Mouse (Mus musculus) gastrocnemius, adult 18-20 months (tissue): ENCODE data around the gene Loxl4. TPM values are rescaled to one million over a fixed set of nuclear protein-coding genes. Genes with fewer than 3 reads are reported as not detected.

Experiments
- DNase-seq: peaks from one replicate; pipeline ENCODE4 v3.0.0; 2021; ENCODE audit warnings: low spot score
- total RNA-seq, 2 experiments: library from RNA; stranded (reverse); gene quantifications; 2 replicates each; pipeline ENCODE4 v1.2.3; 2021

Gene Loxl4
- total RNA-seq, 2 experiments from 2014 or later: 0.64 to 1.5 TPM

DNA sequence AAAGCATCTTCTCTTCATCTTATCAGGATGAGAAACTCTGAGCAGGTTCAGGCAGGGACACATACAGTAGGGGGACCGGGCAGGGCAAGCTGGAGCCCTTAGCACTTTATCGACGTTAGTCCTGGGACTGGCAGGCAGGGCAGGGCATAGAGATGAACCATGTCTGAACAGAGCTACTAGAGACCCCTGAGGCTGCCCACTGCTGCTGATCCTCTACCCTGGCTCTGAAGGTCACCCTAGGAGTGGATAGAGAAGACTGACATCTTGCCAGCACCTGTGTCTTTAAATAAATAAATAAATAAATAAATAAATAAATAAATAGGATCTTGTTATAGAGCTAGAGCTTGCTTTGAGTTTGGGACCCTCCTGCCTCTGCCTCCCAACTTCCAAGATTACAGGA is 2.9 kb downstream of the Loxl4 start:
- DNase-seq: no peak

DNA sequence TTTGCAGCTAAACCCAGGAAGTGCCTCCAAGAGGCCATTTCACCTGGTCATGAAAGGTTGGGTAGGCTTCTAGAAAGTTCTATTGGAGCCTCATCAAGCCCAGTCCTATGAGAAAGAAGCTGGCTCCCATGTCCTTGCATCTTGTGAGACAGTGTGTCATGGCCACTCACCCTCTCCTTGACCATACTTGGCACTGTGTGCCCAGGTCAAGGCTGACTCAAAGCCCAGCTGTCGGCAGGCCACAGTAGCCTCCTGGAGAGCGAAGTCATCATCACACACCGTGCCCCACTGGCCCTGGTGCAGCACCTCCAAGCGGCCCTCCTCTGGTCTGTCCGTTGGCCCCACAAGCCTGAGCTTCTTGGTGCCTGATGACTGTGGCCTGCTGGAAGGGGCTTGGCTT is 4.5 kb downstream of the Loxl4 start:
- DNase-seq: no peak

DNA sequence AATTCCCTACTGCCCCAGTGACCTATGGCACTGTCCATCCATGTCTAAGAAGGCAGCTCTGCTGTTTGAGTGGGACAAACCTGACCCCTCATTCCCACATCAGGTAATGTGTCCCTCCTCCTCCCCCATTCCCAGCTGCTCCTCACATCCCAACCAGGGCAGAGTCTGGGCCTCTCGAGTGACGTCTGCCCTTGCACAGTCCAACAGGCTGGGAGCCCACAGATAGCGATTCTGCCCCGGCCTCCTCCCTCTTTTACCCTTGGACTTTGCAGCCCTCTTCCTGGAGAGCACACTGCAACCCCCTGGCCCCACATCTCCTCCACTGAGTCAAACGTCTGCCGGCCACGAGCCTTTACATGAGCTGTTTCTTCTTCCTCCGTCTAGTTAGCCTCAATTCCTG is 10.0 kb downstream of the Loxl4 start:
- DNase-seq: no peak

DNA sequence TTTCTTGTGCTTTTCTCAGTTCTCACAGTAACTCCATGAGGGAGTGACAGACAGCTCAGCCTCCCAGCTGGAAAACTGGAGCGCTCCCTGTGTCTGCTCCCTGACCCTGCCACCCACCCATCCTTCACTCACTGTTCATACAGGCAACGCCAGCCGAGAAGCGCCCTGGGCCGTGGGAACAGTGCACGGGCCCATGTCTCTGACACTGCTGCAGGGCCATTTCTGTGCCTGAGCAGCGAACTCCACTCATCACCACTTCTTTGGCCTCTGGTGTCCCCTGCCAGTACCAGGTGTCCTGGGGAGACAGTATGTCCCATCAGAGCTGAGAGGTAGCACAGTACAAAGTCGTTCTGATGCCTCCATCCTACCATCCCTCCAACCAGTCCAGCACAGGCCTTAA is 10.6 kb downstream of the Loxl4 start:
- DNase-seq: no peak

DNA sequence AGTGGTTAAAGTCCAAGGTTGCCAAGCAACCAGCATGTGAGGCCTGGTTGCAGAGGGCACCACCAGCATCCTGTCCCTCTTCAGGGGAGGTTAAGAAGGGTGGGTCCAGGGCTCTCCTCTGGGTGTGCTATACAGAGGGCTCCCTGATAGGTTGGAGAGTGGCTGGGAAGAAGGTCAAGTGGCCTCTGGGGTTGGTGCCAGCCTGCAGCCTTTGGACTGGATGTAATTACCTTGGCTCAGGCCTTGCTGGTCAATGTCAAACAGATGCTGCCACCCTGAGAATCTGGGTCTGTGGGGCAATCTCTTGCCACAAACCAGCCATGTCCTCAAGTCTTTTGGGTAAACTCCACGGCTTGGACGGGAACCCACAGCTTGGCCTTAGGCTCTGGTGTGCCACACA is 11.2 kb downstream of the Loxl4 start:
- DNase-seq: peak; percentile 36

DNA sequence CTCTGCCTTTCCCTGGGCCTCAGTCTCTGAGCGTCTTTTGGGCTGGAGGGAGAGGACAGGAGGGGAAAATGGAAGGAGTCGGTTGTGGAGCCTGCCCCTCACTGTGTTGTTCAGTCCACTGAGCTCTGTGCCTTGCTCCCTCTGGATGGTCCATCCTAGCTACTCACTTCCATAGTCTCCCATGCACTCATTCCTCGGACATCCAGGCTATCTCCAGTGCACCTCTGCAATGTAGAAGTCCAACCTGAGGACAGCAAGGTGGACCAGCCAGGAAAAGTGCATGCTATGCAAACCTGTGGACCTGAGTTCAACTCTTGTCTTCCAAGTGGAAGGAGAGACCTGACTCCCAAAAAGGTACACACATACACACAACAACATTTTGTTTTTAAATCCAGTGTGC is 12.0 kb downstream of the Loxl4 start:
- DNase-seq: no peak

DNA sequence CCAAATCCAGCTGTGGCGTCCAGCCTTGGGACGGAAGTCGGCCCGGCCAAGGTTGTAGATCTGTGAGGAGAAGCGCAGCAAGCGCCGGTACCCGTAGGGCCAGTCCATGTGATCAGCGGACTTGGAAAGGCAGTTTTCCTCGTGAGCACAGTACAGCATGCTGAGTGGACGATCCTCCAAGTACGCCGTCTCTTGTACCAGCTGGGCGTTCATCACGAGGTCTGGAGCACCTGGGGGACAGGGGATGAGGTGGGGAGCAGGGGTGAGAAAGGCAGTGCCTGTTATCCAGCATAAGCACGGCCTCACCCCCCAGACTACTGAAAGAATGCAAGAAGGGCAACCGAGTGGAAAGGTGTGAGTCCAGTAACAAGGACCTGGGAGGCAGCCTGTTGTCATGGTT is 12.7 kb downstream of the Loxl4 start:
- DNase-seq: no peak

DNA sequence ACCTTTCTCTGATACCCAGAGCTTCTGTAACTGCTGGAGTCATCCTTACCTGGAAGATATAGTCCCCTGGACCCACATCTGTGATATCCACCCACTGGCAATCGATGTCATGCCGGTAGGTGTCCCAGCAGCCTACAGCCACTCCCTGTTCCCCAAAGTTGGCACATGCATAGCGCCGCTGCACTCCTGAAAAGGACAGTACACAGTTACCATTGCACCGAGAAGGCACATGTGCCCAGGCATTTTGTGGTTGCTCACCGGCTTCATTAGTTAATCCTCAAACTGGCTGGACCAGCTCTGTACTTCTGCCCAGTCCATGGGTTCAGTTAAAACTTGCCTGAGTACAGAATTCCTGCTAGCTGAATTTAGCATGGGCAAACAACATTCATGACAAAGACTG is 14.7 kb downstream of the Loxl4 start:
- DNase-seq: no peak

DNA sequence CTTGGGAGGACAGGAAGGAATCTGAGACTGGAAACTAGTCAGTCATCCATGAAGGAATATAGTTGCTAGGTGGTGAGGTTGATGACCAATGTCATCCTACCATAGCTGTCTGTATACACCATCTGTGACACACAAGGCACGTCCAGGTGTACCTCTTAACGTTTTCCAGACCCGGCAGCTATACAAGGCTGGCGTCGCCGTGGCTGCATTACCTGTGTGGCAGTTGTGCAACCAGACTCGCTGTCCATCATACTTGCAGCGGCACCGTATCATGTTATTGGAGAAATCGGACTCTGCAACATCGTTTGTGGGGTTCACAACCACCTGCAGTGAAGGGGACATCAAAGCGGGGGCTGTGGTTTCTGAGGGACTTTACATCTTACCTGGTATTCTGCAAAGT is 15.3 kb downstream of the Loxl4 start:
- DNase-seq: no peak

DNA sequence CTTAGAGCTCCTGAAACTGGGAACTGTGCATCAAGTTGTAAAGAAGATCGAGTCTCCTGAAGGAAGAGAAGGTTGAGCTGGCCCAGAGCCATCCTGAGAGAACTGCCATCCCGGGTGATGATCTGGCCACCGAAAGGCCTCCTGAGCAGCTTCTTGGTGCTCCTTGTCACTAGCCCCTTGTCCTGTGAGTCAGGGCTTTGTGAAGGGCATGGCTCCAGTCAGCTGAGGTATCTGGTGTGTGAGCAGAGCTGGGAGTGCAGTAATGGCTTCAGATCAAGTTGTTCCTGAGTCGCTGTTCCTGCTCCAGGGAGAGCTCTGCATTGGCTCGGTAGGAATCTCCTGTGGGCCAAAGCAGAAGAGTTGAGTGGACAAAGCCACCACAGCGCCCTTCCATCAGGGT is 17.5 kb downstream of the Loxl4 start:
- no peak for DNase-seq

DNA sequence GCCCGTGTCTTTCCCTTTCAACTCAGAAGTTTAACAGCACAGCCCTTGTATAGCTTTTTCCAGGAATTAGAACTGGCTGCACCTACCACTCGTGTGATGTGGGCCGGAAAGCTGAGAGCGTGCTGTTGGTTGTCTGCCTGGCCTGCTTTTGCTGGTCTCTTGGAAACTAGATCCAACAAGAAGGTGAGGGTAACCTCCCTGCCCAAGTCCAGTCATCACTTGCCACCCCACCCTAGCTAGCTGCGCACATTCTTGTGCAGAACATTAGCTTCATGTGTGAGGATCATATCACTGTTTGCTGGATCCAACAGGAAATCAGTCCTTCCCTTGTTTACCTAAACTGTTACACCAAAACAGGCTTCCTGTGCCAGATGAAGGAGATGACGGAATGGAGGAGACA is 19.2 kb downstream of the Loxl4 start:
- DNase-seq: peak; percentile 7

DNA sequence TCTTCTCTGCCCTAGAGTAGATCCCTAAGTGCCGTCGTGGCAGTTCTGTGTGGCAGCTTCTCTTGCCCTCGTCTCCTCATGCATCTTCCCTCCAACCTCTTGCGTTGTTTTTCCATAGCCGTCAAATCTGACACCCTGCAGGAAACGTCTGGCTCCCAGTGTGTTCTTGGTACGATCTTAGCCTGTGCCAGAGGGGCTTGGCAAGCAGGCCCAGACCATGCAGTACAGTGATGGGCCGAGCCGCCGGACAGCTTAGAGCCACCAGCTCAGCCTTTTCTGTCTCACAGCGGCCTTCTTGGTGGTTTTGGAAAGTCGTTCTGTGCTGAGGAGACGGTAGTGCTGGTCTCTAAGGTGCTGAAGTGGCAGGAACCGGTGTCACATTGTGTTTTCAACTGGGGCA is 21.1 kb downstream of the Loxl4 start:
- DNase-seq: no peak

DNA sequence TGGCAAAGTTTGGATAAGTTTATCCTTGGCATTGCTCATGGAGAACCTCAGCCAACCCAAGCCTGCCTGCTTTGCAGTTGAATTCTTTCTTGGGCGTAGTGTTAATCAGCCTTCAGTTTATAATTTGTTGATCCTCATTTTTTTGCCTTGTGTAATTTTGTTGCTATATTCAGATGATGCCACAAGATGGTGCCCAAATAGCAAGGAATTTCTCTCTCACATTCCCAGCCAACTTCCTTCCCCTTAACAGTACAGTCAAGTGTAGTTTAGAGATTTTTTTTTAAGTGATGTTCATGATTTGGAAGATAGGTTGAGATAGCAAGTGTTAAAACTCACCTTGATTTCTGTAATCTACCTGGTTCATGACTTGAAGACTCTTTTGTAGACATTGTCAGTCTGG is 23.4 kb downstream of the Loxl4 start:
- DNase-seq: no peak

DNA sequence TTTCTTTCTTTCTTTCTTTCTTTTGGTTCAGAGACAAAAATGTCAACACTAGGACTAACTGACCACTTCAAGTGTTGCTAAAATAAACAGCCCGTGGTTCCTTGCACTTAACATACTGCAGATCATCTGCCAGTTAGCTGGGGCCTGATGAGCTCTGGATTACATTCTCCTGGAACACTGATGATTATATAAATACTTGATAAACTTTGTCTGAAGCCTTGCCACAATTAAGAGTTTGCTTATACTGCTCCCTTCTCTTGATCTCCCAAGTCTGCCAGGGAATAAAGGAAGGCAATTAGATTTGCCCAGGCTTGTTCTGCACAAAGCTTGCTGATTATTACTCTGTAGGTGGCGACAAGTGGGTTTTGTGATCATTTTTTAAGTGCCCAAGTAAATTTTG is 24.9 kb downstream of the Loxl4 start:
- no peak for DNase-seq

DNA sequence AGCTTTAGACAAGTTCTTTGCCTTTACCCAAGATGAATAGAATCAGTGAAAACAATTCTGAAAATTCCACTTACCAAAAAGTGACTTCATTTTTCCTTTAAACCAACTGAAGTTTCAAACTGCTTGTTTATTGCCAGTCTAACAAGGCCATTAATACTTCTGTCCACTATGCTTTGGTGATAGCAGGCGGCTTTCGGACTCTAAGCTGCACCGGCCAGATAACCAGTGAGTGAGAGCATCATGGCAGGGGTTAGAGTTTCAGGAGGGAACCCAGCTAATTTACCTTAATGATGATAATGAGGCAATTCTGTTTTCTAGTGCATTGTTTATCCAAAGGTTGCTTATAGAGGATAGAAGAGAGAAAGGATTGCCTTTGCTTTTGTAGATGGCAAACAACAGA is 28.4 kb downstream of the Loxl4 start:
- DNase-seq: no peak

DNA sequence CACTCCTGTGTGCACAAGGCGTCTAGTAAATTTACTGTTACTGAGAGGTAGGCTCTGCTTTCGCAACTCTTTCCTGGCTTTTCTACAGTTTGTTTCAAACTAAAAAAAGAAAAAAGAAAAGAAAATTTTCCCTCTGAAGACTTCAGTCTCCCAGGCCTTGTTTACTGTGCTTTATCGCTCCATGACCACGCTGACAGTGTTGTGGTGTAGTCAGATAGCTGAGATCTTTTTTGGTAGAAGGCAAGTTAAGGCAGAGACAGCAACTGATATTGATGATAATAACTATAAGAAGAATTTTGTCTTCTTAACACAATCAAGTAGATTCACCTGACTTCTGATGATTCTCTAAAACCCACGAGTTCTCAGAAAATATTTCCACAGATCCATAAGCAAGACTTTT is 28.9 kb downstream of the Loxl4 start:
- no peak for DNase-seq

DNA sequence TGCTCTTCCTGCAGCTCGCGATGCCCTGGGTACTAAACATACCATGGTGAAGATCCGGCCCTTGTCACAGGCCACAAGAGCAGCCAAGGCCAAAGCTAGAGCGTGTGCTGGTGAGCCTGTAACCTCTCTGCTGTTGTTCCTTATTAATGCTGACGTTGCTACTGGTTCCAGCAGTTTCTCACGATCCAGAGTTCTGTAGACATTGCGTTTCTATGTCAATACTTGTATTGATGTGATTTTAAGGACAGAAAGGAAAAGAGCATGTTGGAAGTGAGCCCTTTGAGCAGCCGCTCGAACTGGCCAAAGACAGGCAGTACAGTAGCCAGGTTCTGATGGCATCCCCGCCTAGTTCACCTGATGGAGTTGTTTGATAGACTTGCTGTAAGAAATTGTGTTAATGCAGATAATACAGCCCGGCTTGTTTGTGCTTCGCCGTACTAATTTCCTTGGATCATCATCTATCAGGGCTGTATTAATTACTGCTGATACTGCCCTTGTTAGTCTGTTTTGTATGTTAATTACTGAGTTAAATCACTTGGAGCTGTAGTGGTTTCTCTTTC is 29.7 kb downstream of the Loxl4 start:
- DNase-seq: no peak

DNA sequence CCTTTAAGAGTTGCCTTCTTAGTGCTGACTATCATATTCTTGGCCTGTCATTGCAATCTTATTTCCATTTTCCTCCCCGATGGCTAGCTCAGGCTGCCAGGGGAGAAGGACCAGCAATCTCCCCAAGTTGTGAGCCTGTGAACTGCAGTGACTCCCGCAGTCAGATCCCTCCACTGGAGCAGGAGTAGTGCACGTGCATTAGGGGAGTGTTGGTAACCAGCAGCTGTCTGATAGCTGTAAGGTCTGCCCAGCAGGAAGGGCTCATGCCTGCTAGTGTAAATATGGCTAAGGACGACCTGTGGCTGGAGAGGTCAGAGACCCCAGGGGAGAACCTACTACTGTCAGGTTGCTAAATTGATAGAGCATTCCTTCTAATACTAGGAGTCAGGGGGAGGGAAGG is 31.9 kb downstream of the Loxl4 start:
- no peak for DNase-seq

DNA sequence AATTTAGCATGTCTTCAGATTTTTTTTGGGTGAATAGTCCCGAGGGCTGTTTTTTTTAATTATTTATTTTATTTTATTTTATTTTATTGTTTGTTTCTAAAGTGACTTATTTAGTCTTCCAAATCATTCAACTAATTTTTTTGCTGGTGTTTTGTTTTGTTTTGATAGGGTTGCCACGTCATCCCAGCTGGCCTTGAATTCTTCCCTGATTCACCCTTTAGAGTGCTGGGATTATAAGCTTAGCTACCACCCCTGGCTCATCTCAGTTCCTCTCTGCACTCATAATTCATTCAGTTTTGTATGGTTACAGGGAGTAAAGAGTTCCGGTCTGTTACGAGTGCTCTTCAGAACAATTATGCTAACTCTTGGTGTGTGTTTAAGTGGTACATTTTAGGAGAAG is 34.0 kb downstream of the Loxl4 start:
- no peak for DNase-seq

DNA sequence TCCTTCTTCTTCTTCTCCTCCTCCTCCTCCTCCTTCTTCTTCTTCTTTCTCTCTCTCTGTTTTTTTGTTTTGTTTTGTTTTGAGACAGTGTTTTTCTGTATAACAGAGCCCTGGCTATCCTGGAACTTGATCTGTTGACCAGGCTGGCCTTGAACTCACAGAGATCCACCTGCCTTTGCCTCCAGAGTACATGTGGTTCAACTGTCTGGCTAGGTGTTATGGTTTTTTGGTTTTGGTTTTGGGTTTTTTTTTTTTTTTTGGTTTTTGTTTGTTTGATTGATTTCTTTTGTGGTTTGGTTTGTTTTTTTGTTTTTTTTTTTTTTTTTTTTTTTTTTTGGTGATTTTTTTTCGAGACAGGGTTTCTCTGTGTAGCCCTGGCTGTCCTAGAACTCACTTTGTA is 35.8 kb downstream of the Loxl4 start:
- no peak for DNase-seq

DNA sequence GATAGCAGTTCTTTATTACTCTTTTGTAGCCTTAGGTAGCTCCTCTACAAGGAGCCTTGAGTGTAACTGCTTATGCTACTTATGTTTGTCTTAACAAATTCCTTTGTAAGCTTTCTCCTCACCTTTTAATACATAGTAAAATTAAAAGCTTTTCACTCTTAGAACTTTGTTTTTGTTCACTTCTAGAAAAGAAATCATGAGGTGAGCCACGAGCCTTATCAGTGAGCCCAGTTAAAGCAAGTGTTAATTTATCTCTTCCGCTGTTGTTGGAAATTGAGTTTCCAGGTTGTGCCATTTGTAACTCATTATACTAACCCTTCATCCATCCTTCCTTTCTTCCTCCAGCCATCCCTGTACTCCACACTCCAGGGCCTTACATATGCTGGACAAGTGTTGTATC is 37.3 kb downstream of the Loxl4 start:
- no peak for DNase-seq

DNA sequence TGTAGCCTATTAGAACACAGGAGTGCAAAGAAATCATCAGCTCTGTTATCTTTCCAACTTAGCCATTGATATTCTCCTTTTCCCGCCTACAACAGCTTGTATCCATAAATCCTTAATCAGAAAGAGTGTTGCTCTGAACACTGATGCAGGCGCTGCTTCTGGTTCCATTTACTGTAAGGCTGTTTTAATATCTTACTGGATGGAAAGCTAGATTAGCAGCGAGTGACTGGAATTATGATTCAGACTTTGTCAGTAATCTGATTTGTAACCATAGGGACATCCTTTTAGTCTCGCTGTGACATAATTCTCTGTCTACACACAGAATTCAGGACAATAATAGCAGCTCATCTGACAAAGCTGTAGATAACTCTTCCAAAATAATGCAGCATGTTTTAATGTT is 41.3 kb downstream of the Loxl4 start:
- no peak for DNase-seq

DNA sequence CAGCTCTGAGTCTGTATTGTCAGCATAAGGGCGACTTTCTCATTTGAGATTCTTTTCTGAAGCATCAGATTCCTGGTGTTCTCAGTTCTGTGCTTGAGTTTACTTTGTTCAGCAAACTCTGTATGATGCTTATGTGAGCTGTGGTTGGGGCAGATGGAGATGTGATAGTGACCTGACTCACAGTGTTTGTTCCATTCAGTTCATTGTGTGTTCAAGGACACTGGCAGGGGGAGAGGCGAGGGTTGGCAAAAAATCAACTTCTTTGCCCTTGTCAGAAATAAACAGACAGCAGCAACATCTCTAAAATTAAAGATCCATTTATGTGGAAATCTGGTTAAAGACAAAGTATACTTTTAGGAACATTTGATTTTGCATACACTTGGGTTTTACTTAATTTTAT is 43.5 kb downstream of the Loxl4 start:
- no peak for DNase-seq

DNA sequence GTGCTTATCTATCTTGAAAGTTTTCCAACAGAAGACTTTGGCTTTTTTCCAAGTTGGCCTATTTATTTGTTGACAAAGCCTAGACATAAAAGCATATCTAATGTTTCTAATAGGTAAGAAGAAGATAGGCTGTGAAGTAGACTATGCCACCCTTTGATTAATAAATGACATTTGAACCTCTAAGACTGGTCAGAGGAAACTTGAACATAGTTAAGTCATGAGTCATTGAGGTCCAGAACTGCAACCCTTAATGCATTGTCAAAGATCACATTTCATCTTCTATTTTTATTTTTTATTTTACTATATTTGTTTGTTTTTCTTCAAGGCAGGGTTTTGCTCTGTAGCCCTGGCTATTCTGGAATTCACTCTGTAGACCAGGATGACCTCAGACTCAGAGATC is 45.6 kb downstream of the Loxl4 start:
- DNase-seq: no peak
